Mouse (Mus musculus): ENCODE results near the gene Lcn3. TPM values are rescaled to one million over a fixed set of nuclear protein-coding genes. Genes with fewer than 3 reads are reported as not detected.
"Not testable (repeated sequence)": the region's sequence is repeated elsewhere in the genome, so short reads cannot be mapped to it uniquely, and the experiment has no call there.

Gene Lcn3
- polyA plus RNA-seq, 1 experiment from 2014 or later = not detected

DNA sequence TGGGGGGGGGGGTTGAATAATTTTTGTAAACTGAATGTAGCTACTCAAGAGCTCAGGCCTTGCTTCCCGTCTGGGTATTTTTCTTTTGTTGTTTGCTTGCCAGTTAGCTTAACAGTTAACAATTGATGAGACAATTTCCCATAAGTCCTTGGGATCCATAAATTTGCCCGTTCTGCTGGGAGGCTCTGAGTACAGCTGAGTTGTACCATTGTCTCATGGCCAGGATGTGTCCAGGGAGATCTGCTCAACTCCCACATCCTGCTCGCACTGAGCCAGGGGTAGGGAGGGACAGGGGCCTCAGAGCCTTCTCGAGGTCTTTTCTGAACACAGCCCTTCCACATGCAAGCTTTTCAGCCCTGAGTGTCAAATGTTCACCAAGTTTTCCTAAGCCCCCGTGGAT lies 32.7 kb downstream of the Lcn3 start:
- DNase-seq (ENCODE audit: low spot score) (no peak), ATAC-seq (ENCODE audit: low read depth) (no peak)
- no peaks in the 10 kb centered on the region for H3K4me1 ChIP-seq (ENCODE audit: control insufficient read depth, insufficient read depth, low read length)
- no peaks in the 10 kb centered on the region for H3K36me3 ChIP-seq (ENCODE audit: control insufficient read depth, insufficient read depth, low read length)
- H3K4me2 ChIP-seq (ENCODE audit: low read depth, low read length) = no peak overlapping the region
- H3K27ac ChIP-seq (replicated peaks; ENCODE audit: low read depth, low read length) = no peak overlapping the region
- 46% methylated on average over 5 of the region's 5 CpGs for WGBS
- no peaks in the 10 kb centered on the region for H3K9me3 ChIP-seq (ENCODE audit: control insufficient read depth, low read length)
- no peak overlapping the region for H3K4me3 ChIP-seq (ENCODE audit: low read depth, low read length)
- no peaks in the 10 kb centered on the region for H3K27me3 ChIP-seq (replicated peaks; ENCODE audit: control insufficient read depth, insufficient read depth, low read length)
- no peak overlapping the region for H3K9ac ChIP-seq (ENCODE audit: low read depth, low read length)

GRCm38 (mm10) chr2:25811711-25812110 lies 46.3 kb downstream of the Lcn3 start:
- Histone ChIP-seq H3K4me2 (ENCODE audit: low read depth, low read length) (no peak overlapping the region), H3K27me3 (replicated peaks; ENCODE audit: control insufficient read depth, insufficient read depth, low read length) (no peaks in the 10 kb centered on the region), H3K4me1 (ENCODE audit: control insufficient read depth, insufficient read depth, low read length) (no peaks in the 10 kb centered on the region), H3K27ac (replicated peaks; ENCODE audit: low read depth, low read length) (no peak overlapping the region), H3K36me3 (ENCODE audit: control insufficient read depth, insufficient read depth, low read length) (no peaks in the 10 kb centered on the region), H3K9ac (ENCODE audit: low read depth, low read length) (no peak overlapping the region), H3K4me3 (ENCODE audit: low read depth, low read length) (no peak overlapping the region), H3K9me3 (ENCODE audit: control insufficient read depth, low read length) (no peaks in the 10 kb centered on the region)
- ATAC-seq (ENCODE audit: low read depth) (no peak), DNase-seq (ENCODE audit: low spot score) (no peak)
- WGBS = 67% methylated on average over 2 of the region's 2 CpGs

- ATAC-seq (ENCODE audit: low read depth) (no peak), DNase-seq (ENCODE audit: low spot score) (no peak)
- no peaks in the 10 kb centered on the region for H3K27me3 ChIP-seq (replicated peaks; ENCODE audit: control insufficient read depth, insufficient read depth, low read length)
- no peak overlapping the region for H3K4me3 ChIP-seq (ENCODE audit: low read depth, low read length)
- no peak overlapping the region for H3K4me2 ChIP-seq (ENCODE audit: low read depth, low read length)
- no peaks in the 10 kb centered on the region for H3K4me1 ChIP-seq (ENCODE audit: control insufficient read depth, insufficient read depth, low read length)
- 75% methylated on average over 5 of the region's 5 CpGs for WGBS
- H3K9me3 ChIP-seq (ENCODE audit: control insufficient read depth, low read length) = no peaks in the 10 kb centered on the region
- H3K27ac ChIP-seq (replicated peaks; ENCODE audit: low read depth, low read length) = no peak overlapping the region
- no peaks in the 10 kb centered on the region for H3K36me3 ChIP-seq (ENCODE audit: control insufficient read depth, insufficient read depth, low read length)
- H3K9ac ChIP-seq (ENCODE audit: low read depth, low read length) = no peak overlapping the region
Observed at GRCm38 (mm10) chr2:25813364-25813763, 48.0 kb downstream of the Lcn3 start.

DNA sequence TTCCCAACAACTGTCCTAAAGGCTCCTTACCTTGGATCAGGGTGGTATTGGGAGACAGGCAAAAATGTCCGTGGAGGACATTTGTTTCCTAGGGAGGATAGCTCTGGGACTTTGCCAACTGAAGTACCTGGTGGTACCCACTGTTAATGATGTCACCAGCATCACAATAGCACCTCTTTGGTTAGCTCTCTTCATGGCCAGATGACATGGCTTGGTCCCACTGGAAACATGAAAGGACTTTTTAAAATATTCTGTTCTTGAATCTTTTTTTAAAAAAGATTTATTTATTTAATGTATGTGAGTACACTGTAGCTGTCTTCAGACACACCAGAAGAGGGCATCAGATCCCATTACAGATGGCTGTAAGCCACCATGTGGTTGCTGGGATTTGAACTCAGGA lies 50.4 kb downstream of the Lcn3 start, which contains the start of gene Glt6d1:
Gene Glt6d1, minus strand, starts transcription at position 101 of the 400 bp plus-strand sequence.
- not testable (repeated sequence) for H3K9ac ChIP-seq (ENCODE audit: low read depth, low read length); H3K27ac ChIP-seq (replicated peaks; ENCODE audit: low read depth, low read length); DNase-seq (ENCODE audit: low spot score); H3K4me1 ChIP-seq (ENCODE audit: control insufficient read depth, insufficient read depth, low read length); H3K9me3 ChIP-seq (ENCODE audit: control insufficient read depth, low read length); H3K4me2 ChIP-seq (ENCODE audit: low read depth, low read length); H3K27me3 ChIP-seq (replicated peaks; ENCODE audit: control insufficient read depth, insufficient read depth, low read length); H3K4me3 ChIP-seq (ENCODE audit: low read depth, low read length); H3K36me3 ChIP-seq (ENCODE audit: control insufficient read depth, insufficient read depth, low read length); ATAC-seq (ENCODE audit: low read depth)
- 67% methylated on average over 1 of the region's 1 CpGs for WGBS

Other genes starting within 250 kb of the Lcn3 start
- 30.0 and 33.9 TPM in 2 replicates for gene Traf2, start 218.6 kb upstream of the Lcn3 start, polyA plus RNA-seq (2014; fragmentation: Nextera tagmentation; extraction: Ambion mirVana)
- 312 and 318 TPM in 2 replicates for gene Edf1, start 207.7 kb upstream of the Lcn3 start, polyA plus RNA-seq (2014; fragmentation: Nextera tagmentation; extraction: Ambion mirVana)
- gene Mamdc4, start 190.7 kb upstream of the Lcn3 start, polyA plus RNA-seq (2014; fragmentation: Nextera tagmentation; extraction: Ambion mirVana) = 1.4 and 1.7 TPM in 2 replicates
- gene Phpt1, start 190.3 kb upstream of the Lcn3 start, polyA plus RNA-seq (2014; fragmentation: Nextera tagmentation; extraction: Ambion mirVana) = 148 and 160 TPM in 2 replicates
- 0.40 and 1.4 TPM in 2 replicates for gene Ajm1, start 183.8 kb upstream of the Lcn3 start, polyA plus RNA-seq (2014; fragmentation: Nextera tagmentation; extraction: Ambion mirVana)
- gene Rabl6, start 157.0 kb upstream of the Lcn3 start, polyA plus RNA-seq (2014; fragmentation: Nextera tagmentation; extraction: Ambion mirVana) = 64.4 and 71.9 TPM in 2 replicates
- gene Ccdc183, start 147.9 kb upstream of the Lcn3 start, polyA plus RNA-seq (2014; fragmentation: Nextera tagmentation; extraction: Ambion mirVana) = 0.33 and 0.41 TPM in 2 replicates
- 22.9 and 33.0 TPM in 2 replicates for gene Tmem141, start 143.6 kb upstream of the Lcn3 start, polyA plus RNA-seq (2014; fragmentation: Nextera tagmentation; extraction: Ambion mirVana)
- 2.8 and 4.9 TPM in 2 replicates for gene Fcna, start 137.5 kb upstream of the Lcn3 start, polyA plus RNA-seq (2014; fragmentation: Nextera tagmentation; extraction: Ambion mirVana)
- gene Lcn8, start 112.4 kb upstream of the Lcn3 start, polyA plus RNA-seq (2014; fragmentation: Nextera tagmentation; extraction: Ambion mirVana) = not detected in 2 replicates
- gene Lcn5, start 107.6 kb upstream of the Lcn3 start, polyA plus RNA-seq (2014; fragmentation: Nextera tagmentation; extraction: Ambion mirVana) = not detected in 2 replicates
- not detected in 2 replicates for gene Lcn6, start 88.8 kb upstream of the Lcn3 start, polyA plus RNA-seq (2014; fragmentation: Nextera tagmentation; extraction: Ambion mirVana)
- not detected in 2 replicates for gene Lcn10, start 82.8 kb upstream of the Lcn3 start, polyA plus RNA-seq (2014; fragmentation: Nextera tagmentation; extraction: Ambion mirVana)
- not detected in 2 replicates for gene Obp2a, start 65.5 kb upstream of the Lcn3 start, polyA plus RNA-seq (2014; fragmentation: Nextera tagmentation; extraction: Ambion mirVana)
- gene Bmyc, start 58.8 kb upstream of the Lcn3 start, polyA plus RNA-seq (2014; fragmentation: Nextera tagmentation; extraction: Ambion mirVana) = 82.5 and 82.9 TPM in 2 replicates
- not detected in 2 replicates for gene Obp2b, start 28.6 kb upstream of the Lcn3 start, polyA plus RNA-seq (2014; fragmentation: Nextera tagmentation; extraction: Ambion mirVana)
- not detected in 2 replicates for gene Lcn11, start 11.4 kb downstream of the Lcn3 start, polyA plus RNA-seq (2014; fragmentation: Nextera tagmentation; extraction: Ambion mirVana)
- not detected in 2 replicates for gene Gm13539, start 16.7 kb downstream of the Lcn3 start, polyA plus RNA-seq (2014; fragmentation: Nextera tagmentation; extraction: Ambion mirVana)
- gene Glt6d1, start 50.3 kb downstream of the Lcn3 start, polyA plus RNA-seq (2014; fragmentation: Nextera tagmentation; extraction: Ambion mirVana) = not detected in 2 replicates
- not detected in 2 replicates for gene Lcn9, start 57.6 kb downstream of the Lcn3 start, polyA plus RNA-seq (2014; fragmentation: Nextera tagmentation; extraction: Ambion mirVana)
- not detected in 2 replicates for gene Sohlh1, start 81.7 kb downstream of the Lcn3 start, polyA plus RNA-seq (2014; fragmentation: Nextera tagmentation; extraction: Ambion mirVana)
- 0.47 and 0.83 TPM in 2 replicates for gene Kcnt1, start 98.2 kb downstream of the Lcn3 start, polyA plus RNA-seq (2014; fragmentation: Nextera tagmentation; extraction: Ambion mirVana)
- gene Camsap1, start 217.7 kb downstream of the Lcn3 start, polyA plus RNA-seq (2014; fragmentation: Nextera tagmentation; extraction: Ambion mirVana) = 17.6 and 30.6 TPM in 2 replicates